Mouse (Mus musculus): ENCODE results near the gene Zg16. TPM values are rescaled to one million over a fixed set of nuclear protein-coding genes. Genes with fewer than 3 reads are reported as not detected.

The Zg16 gene
- polyA plus RNA-seq, 1 experiment from 2014 or later: not detected

DNA sequence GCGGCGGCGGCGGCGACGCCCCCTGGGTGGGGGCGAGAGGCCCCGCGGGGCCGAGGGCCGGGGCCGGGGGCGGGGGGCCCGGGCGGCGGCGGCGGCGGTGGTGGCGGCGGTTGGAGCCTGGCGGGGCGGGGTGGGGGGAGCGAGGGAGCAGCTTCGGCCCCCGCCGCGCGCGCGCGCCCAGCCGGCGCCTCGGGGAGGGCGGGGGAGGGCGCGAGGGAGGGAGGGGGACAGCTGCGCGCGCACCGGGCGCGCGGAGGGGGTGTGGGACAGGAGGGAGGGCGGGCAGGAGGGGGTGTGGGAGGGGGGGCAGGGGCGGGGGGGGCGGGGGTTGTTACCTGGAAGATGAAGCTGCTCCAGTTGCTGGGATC, 60.5 kb downstream of the Zg16 start:
- WGBS: 6% methylated on average over 6 of the region's 48 CpGs
- no peak; the same call in 1 of the 2 replicates for ATAC-seq (ENCODE audit: low FRiP score, low TSS enrichment)
- Histone ChIP-seq H3K36me3 (ENCODE audit: control insufficient read depth, insufficient read depth, low read length) (peaks cover 35% of the 10 kb centered on the region), H3K9ac (replicated peaks; ENCODE audit: low read length) (peak overlapping the region; percentile 99), H3K9me3 (ENCODE audit: control insufficient read depth, low read length) (no peaks in the 10 kb centered on the region), H3K27me3 (ENCODE audit: control insufficient read depth, insufficient read depth, low read length) (no peaks in the 10 kb centered on the region), H3K27ac (replicated peaks; ENCODE audit: low read depth, low read length) (peak overlapping the region; percentile 100), H3K4me2 (ENCODE audit: low read length) (peak overlapping the region; percentile 91), H3K4me1 (ENCODE audit: control insufficient read depth, insufficient read depth, low read length) (peaks cover 30% of the 10 kb centered on the region), H3K4me3 (replicated peaks; ENCODE audit: low read depth, low read length) (peak overlapping the region; percentile 95)
- no peak for DNase-seq

DNA sequence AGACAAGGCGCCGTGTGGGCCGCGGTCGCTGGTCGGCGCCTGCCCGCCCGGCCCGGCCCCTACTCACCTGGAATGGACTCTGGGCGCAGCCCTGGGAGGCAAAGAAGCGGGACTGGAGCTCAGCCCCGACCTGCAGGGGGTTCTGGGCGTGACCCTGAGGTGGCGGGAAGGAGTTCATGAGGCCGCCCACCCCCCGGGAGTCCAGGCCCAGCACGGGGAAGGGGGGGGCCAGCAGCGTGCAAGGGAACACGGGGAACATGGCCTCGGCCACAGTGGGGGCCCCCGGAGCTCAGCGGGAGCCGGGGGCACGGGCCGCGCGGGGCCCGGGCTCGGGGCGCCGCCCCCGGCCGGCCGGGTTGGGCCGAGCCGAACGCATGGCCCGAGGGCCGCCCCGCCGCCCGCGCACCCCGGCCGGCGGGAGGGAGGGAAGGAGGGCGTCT, 60.9 kb downstream of the Zg16 start:
- H3K27ac ChIP-seq (replicated peaks; ENCODE audit: low read depth, low read length): peak overlapping the region; percentile 100
- no peaks in the 10 kb centered on the region for H3K27me3 ChIP-seq (ENCODE audit: control insufficient read depth, insufficient read depth, low read length)
- no peak for DNase-seq
- H3K4me1 ChIP-seq (ENCODE audit: control insufficient read depth, insufficient read depth, low read length): peaks cover 34% of the 10 kb centered on the region
- H3K4me3 ChIP-seq (replicated peaks; ENCODE audit: low read depth, low read length): peak overlapping the region; percentile 95
- H3K4me2 ChIP-seq (ENCODE audit: low read length): peak overlapping the region; percentile 91
- H3K9ac ChIP-seq (replicated peaks; ENCODE audit: low read length): peak overlapping the region; percentile 99
- 0% methylated on average over 36 of the region's 48 CpGs for WGBS
- ATAC-seq (ENCODE audit: low FRiP score, low TSS enrichment): peak; percentile 27
- H3K9me3 ChIP-seq (ENCODE audit: control insufficient read depth, low read length): no peaks in the 10 kb centered on the region
- H3K36me3 ChIP-seq (ENCODE audit: control insufficient read depth, insufficient read depth, low read length): peaks cover 35% of the 10 kb centered on the region

DNA sequence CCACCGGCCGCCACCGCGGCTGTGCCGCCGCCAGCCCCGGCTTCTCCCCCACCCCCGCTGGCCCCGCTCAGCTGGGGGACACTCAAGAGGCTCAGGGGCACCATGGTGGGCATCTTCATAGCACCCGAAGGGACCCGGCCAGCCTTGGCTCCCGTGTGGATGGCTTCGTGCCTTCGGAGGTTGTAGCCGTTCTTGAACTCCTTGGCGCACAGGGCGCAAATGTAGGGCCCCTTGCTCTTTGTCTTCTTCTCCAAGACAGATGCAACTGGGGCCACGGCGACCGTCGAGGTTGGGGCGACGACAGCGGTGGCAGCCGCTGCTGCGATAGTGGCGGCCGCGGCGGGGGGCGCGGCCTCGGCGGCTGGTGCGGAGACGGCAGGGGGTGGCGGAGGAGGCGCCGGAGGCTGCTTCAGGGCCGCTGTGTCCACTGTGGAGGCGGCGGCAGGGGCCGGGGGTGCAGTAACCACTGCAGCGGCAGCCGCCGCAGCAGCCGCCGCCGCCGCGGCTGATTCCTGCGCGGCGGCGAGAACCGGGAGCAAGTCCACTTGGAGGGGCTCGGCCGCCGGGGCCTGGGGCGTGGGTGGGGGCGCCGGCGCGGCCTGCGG, 61.5 kb downstream of the Zg16 start:
- Histone ChIP-seq H3K36me3 (ENCODE audit: control insufficient read depth, insufficient read depth, low read length) (peaks cover 35% of the 10 kb centered on the region), H3K4me1 (ENCODE audit: control insufficient read depth, insufficient read depth, low read length) (peaks cover 36% of the 10 kb centered on the region), H3K27ac (replicated peaks; ENCODE audit: low read depth, low read length) (peak overlapping the region; percentile 100), H3K4me3 (replicated peaks; ENCODE audit: low read depth, low read length) (peak overlapping the region; percentile 95), H3K9ac (replicated peaks; ENCODE audit: low read length) (peak overlapping the region; percentile 99), H3K9me3 (ENCODE audit: control insufficient read depth, low read length) (no peaks in the 10 kb centered on the region), H3K27me3 (ENCODE audit: control insufficient read depth, insufficient read depth, low read length) (no peaks in the 10 kb centered on the region), H3K4me2 (ENCODE audit: low read length) (peak overlapping the region; percentile 91)
- WGBS: under 1% methylated on average over 62 of the region's 65 CpGs
- ATAC-seq (ENCODE audit: low FRiP score, low TSS enrichment): no peak
- DNase-seq: peak; percentile 72

DNA sequence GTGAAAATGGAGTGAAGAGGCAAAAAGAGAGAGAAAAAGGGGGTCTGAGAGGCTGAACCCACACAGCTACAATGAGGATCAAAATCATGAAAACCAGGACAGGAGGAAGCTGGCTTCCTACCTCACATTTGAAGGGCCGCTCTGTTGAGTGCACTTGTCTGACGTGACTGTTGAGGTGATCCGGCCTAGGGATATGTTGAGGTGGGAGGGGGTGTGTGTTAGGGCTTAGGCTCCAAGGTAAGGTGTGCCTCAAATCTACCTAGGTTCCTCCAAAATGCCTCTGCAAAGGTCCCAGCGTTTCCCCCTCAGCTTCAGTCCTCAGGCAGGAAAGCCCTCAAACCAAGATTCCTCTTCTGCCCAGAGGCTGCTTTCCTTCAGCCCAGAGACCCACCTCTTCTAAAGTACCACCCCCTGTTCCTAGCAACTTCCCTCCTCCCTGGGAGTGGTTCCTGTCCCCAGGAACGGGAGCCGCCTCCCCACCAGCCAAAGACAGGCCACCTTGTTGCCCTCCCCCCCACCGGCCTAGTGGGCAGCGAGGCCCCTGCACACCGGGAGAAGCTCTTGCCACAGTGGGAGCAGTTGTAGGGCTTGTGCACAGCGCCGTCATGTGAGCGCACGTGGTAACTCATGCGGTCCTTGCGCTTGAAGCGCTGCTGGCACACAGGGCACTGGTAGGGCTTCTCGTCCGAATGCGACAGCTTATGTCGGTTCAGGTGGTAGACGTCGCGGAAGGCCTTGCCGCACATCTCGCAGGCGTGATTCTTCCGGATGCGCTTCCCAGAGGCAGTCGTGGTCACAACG, 62.2 kb downstream of the Zg16 start:
- ATAC-seq (ENCODE audit: low FRiP score, low TSS enrichment): peak; percentile 14; the same call in 1 of the 2 replicates
- DNase-seq: peak; percentile 88
- peak overlapping the region; percentile 91 for H3K4me2 ChIP-seq (ENCODE audit: low read length)
- WGBS: under 1% methylated on average over 30 of the region's 30 CpGs
- peaks cover 31% of the 10 kb centered on the region for H3K36me3 ChIP-seq (ENCODE audit: control insufficient read depth, insufficient read depth, low read length)
- H3K27me3 ChIP-seq (ENCODE audit: control insufficient read depth, insufficient read depth, low read length): no peaks in the 10 kb centered on the region
- H3K9ac ChIP-seq (replicated peaks; ENCODE audit: low read length): peak overlapping the region; percentile 99
- peaks cover 43% of the 10 kb centered on the region for H3K4me1 ChIP-seq (ENCODE audit: control insufficient read depth, insufficient read depth, low read length)
- H3K9me3 ChIP-seq (ENCODE audit: control insufficient read depth, low read length): no peaks in the 10 kb centered on the region
- peak overlapping the region; percentile 100 for H3K27ac ChIP-seq (replicated peaks; ENCODE audit: low read depth, low read length)
- H3K4me3 ChIP-seq (replicated peaks; ENCODE audit: low read depth, low read length): peak overlapping the region; percentile 95

DNA sequence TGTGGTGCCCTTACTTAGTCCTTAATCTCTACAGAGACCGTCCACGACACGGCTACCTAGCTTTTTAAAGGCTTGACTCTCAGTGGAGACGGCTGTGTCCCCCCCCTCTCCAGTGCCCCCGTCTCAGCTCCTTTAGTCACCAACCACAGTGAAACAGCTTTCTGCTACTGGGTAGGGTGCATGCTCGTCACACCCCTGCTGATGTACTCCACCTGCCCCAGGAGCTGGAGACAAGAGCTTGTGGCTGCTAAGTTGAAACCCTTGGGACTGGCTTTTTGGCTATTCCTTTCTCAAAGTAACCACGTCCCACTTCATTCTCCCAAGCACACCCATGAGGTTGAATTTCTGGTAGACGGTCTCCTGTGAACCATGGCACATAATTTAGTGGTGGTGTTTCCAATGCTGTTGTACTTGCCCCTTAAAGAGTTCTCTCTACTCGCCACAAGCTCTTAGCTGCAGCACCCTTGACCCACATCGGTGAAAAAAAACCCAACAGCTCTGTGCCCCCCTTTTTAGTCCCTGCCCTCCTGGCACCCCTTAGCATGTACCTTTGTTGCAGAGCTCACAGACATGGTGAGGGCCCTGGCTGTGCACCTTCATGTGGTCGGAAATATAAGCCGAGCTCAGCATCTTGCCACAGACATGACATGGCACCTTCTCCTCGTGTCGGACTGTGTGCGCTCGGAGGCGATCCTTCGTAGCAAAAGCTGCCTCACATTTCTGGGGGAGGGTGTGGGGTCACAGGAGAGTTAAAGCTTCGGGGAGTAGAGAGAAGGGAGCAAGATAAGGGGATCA, 63.0 kb downstream of the Zg16 start:
- Histone ChIP-seq H3K27ac (replicated peaks; ENCODE audit: low read depth, low read length) (peak overlapping the region; percentile 100), H3K36me3 (ENCODE audit: control insufficient read depth, insufficient read depth, low read length) (peaks cover 31% of the 10 kb centered on the region), H3K27me3 (ENCODE audit: control insufficient read depth, insufficient read depth, low read length) (no peaks in the 10 kb centered on the region), H3K4me3 (replicated peaks; ENCODE audit: low read depth, low read length) (peak overlapping the region; percentile 95), H3K4me2 (ENCODE audit: low read length) (peak overlapping the region; percentile 91), H3K4me1 (ENCODE audit: control insufficient read depth, insufficient read depth, low read length) (peaks cover 50% of the 10 kb centered on the region), H3K9me3 (ENCODE audit: control insufficient read depth, low read length) (no peaks in the 10 kb centered on the region), H3K9ac (replicated peaks; ENCODE audit: low read length) (peak overlapping the region; percentile 99)
- DNase-seq (no peak), ATAC-seq (ENCODE audit: low FRiP score, low TSS enrichment) (no peak)
- 14% methylated on average over 19 of the region's 19 CpGs for WGBS

DNA sequence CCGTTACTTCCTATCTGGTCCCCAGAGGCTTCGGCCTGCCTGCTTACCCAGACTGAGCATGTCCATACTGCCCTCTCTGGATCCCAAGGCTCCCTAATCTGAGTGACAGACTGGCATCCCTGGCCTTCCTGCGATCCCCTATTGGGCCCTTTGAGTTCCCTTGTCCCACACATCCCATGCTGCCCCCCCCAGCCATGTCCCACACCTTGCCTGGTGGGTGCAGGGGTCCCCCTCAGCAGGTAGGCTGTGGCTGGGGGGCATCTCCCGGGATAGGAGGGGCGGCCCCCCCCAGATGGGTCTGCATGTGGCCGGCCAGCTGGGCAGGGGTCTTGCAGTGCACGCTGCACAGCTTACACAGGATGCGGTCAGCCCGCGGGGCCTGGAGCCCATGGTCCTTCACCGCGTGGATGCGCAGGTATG, 63.8 kb downstream of the Zg16 start:
- H3K27me3 ChIP-seq (ENCODE audit: control insufficient read depth, insufficient read depth, low read length): no peaks in the 10 kb centered on the region
- H3K4me2 ChIP-seq (ENCODE audit: low read length): peak overlapping the region; percentile 91
- ATAC-seq (ENCODE audit: low FRiP score, low TSS enrichment) (no peak), DNase-seq (peak; percentile 27)
- peak overlapping the region; percentile 95 for H3K4me3 ChIP-seq (replicated peaks; ENCODE audit: low read depth, low read length)
- peak overlapping the region; percentile 100; the same call in 1 of the 2 replicates for H3K27ac ChIP-seq (replicated peaks; ENCODE audit: low read depth, low read length)
- H3K9me3 ChIP-seq (ENCODE audit: control insufficient read depth, low read length): no peaks in the 10 kb centered on the region
- peak overlapping the region; percentile 99; the same call in 1 of the 2 replicates for H3K9ac ChIP-seq (replicated peaks; ENCODE audit: low read length)
- peaks cover 52% of the 10 kb centered on the region for H3K4me1 ChIP-seq (ENCODE audit: control insufficient read depth, insufficient read depth, low read length)
- 67% methylated on average over 13 of the region's 13 CpGs for WGBS
- H3K36me3 ChIP-seq (ENCODE audit: control insufficient read depth, insufficient read depth, low read length): peaks cover 31% of the 10 kb centered on the region

DNA sequence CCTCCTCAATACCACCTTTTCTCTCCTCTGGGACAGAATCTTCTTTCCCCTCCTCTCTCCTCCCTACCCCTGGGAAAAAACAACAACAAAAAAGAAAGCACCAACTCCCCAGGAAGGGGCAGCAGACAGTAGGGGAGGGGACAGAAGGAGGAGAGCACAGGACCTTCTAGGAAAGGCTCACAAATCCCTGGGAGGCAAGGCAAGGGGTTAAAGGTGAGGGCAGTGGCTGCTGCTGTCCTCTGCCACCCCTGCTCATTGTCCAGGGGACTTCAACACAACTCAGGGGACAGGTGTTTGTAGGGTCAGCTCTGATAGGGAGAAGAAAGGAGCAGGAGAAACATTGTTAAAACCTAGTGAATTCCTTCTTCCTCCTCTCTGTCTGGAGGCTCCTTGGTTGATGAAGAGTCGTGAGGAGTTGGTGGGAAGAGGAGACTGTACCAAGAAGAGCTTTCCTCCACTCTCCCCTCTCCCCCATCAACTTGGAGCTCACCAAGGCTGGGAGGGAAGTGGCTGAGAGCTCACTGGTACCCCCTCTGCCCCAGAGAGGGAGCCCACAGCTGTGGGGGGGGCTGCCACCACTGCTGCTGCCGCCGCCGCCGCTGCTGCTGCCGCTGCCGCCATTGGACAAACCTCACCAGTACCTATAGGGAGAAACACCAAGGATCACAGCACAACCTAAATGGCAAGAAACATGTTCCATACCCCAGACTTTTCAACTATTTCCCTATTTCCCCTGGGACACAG, 64.4 kb downstream of the Zg16 start:
- 77% methylated on average over 7 of the region's 7 CpGs for WGBS
- DNase-seq: no peak
- H3K9me3 ChIP-seq (ENCODE audit: control insufficient read depth, low read length): no peaks in the 10 kb centered on the region
- H3K4me3 ChIP-seq (replicated peaks; ENCODE audit: low read depth, low read length): peak overlapping the region; percentile 95
- peak overlapping the region; percentile 91 for H3K4me2 ChIP-seq (ENCODE audit: low read length)
- peaks cover 31% of the 10 kb centered on the region for H3K36me3 ChIP-seq (ENCODE audit: control insufficient read depth, insufficient read depth, low read length)
- no peaks in the 10 kb centered on the region for H3K27me3 ChIP-seq (ENCODE audit: control insufficient read depth, insufficient read depth, low read length)
- ATAC-seq (ENCODE audit: low FRiP score, low TSS enrichment): no peak
- peak overlapping the region; percentile 100; the same call in 1 of the 2 replicates for H3K27ac ChIP-seq (replicated peaks; ENCODE audit: low read depth, low read length)
- H3K4me1 ChIP-seq (ENCODE audit: control insufficient read depth, insufficient read depth, low read length): peaks cover 49% of the 10 kb centered on the region
- H3K9ac ChIP-seq (replicated peaks; ENCODE audit: low read length): peak overlapping the region; percentile 99; the same call in 1 of the 2 replicates

Data from midbrain, embryonic 14.5 days (tissue).